Mouse (Mus musculus) liver, embryonic 14.5 days (tissue): ENCODE data around the gene Xirp2.

Experiments used
- CTCF ChIP-seq: IDR thresholded peaks from 2 replicates; pipeline ENCODE4 v1.5.1; 2016; ENCODE audit warnings: antibody characterized with exemption, low read depth, control low read depth
- EP300 ChIP-seq: IDR thresholded peaks from 2 replicates; pipeline ENCODE4 v1.6.1; 2016; ENCODE audit warnings: antibody characterized with exemption, low read depth

DNA sequence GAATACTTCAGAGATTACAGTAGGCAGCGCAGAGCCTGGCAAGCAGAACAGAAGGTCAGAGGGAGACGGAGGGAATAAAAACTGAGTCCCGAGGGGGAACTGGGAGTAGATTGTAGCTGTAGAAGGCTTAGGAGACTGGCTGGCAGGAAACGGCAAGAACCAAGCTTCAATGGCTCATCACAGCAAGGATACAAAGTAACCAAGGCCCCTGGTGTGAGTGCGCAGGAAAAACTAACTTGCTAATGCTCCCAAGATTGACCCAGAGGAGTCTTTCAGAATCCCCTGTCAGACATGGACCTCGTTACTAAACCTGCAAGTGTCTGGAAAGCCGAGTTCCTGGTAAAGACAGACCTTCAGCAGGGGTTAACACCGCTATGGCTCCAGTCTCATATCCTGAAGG, 98.6 kb downstream of the Xirp2 start:
- TF ChIP-seq CTCF (no peak), EP300 (no peak)
